Mouse (Mus musculus) midbrain, embryonic 12.5 days (tissue): ENCODE measurements around the gene Thada. TPM values are rescaled to one million over a fixed set of nuclear protein-coding genes. Genes with fewer than 3 reads are reported as not detected.

Experiments
- ATAC-seq: fragments of 200-750 bp; cut with Nextera tagmentation; 2 replicates; pipeline ENCODE4 v1.8.0; 2017; ENCODE audit warnings: low read depth, moderate TSS enrichment, moderate library complexity; ENCODE audit not compliant: low FRiP score
- H3K27ac ChIP-seq: fragments of 300-500 bp; sonication (generic); replicated peaks from 2 replicates; pipeline ENCODE4 v1.5.1; 2016; ENCODE audit warnings: mild to moderate bottlenecking
- H3K27me3 ChIP-seq: fragments of 300-500 bp; sonication (generic); 2 replicates; pipeline ENCODE4 v1.6.1; 2016; ENCODE audit warnings: mild to moderate bottlenecking
- H3K36me3 ChIP-seq: fragments of 300-500 bp; sonication (generic); 2 replicates; pipeline ENCODE4 v1.6.1; 2016
- H3K4me1 ChIP-seq: fragments of 300-500 bp; sonication (generic); 2 replicates; pipeline ENCODE4 v1.6.1; 2016
- H3K4me2 ChIP-seq: fragments of 300-500 bp; sonication (generic); replicated peaks from 2 replicates; pipeline ENCODE4 v1.6.1; 2016; ENCODE audit warnings: mild to moderate bottlenecking, moderate library complexity
- H3K4me3 ChIP-seq: fragments of 300-500 bp; sonication (generic); 2 replicates; pipeline ENCODE4 v1.5.1; 2016; ENCODE audit warnings: mild to moderate bottlenecking
- H3K9ac ChIP-seq: fragments of 300-500 bp; sonication (generic); replicated peaks from 2 replicates; pipeline ENCODE4 v1.6.1; 2016; ENCODE audit warnings: mild to moderate bottlenecking, moderate library complexity
- H3K9me3 ChIP-seq: fragments of 300-500 bp; sonication (generic); 2 replicates; pipeline ENCODE4 v1.6.1; 2016; ENCODE audit warnings: mild to moderate bottlenecking
- WGBS: fragments of 180-500 bp; shearing (Covaris S2); methylation state at CpG from one replicate; pipeline ENCODE4 v1.1.7; 2016; 5-methylcytosine and 5-hydroxymethylcytosine counted together
- polyA plus RNA-seq: library from polyadenylated mRNA; unstranded; fragments of >200 nt; fragmentation: Nextera tagmentation; extraction: Ambion mirVana; gene quantifications from 2 replicates; pipeline ENCODE4 v1.2.1, GENCODE M21; 2016

Thada gene
- polyA plus RNA-seq, 1 experiment from 2014 or later = 11.8 TPM

- Histone ChIP-seq H3K4me2 (no peak overlapping the region), H3K4me1 (no peaks in the 10 kb centered on the region; the same call in 1 of the 2 replicates), H3K27me3 (no peaks in the 10 kb centered on the region), H3K9me3 (no peaks in the 10 kb centered on the region), H3K9ac (no peak overlapping the region), H3K4me3 (no peak overlapping the region), H3K36me3 (0 out of 2 replicates have a peak, but pooled peaks cover 13% of the 10 kb centered on the region), H3K27ac (no peak overlapping the region)
- ATAC-seq = no peak
- 91% methylated on average over 6 of the region's 6 CpGs for WGBS
Measured at GRCm38 (mm10) chr17:84330506-84330905, 135.5 kb downstream of the Thada start.

GRCm38 (mm10) chr17:84329906-84330470 lies 136.0 kb downstream of the Thada start:
- Histone ChIP-seq H3K9me3 (no peaks in the 10 kb centered on the region), H3K36me3 (0 out of 2 replicates have a peak, but pooled peaks cover 10% of the 10 kb centered on the region), H3K9ac (no peak overlapping the region), H3K4me1 (no peaks in the 10 kb centered on the region; the same call in 1 of the 2 replicates), H3K4me2 (no peak overlapping the region), H3K4me3 (no peak overlapping the region), H3K27ac (no peak overlapping the region), H3K27me3 (no peaks in the 10 kb centered on the region)
- no peak for ATAC-seq
- WGBS = 85% methylated on average over 4 of the region's 4 CpGs

GRCm38 (mm10) chr17:84328526-84328925 lies 137.5 kb downstream of the Thada start:
- H3K27ac ChIP-seq = no peak overlapping the region
- no peak overlapping the region for H3K9ac ChIP-seq
- no peak overlapping the region for H3K4me3 ChIP-seq
- 0 out of 2 replicates have a peak, but pooled peaks cover 4% of the 10 kb centered on the region for H3K36me3 ChIP-seq
- 83% methylated on average over 2 of the region's 2 CpGs for WGBS
- no peaks in the 10 kb centered on the region; the same call in 1 of the 2 replicates for H3K4me1 ChIP-seq
- H3K9me3 ChIP-seq = no peaks in the 10 kb centered on the region
- H3K4me2 ChIP-seq = no peak overlapping the region
- no peak for ATAC-seq
- no peaks in the 10 kb centered on the region for H3K27me3 ChIP-seq

GRCm38 (mm10) chr17:84327051-84327925 lies 138.7 kb downstream of the Thada start:
- ATAC-seq = no peak
- H3K9ac ChIP-seq = no peak overlapping the region
- H3K27ac ChIP-seq = no peak overlapping the region
- no peak overlapping the region for H3K4me2 ChIP-seq
- no peaks in the 10 kb centered on the region; the same call in 1 of the 2 replicates for H3K4me1 ChIP-seq
- WGBS = 87% methylated on average over 12 of the region's 12 CpGs
- H3K9me3 ChIP-seq = no peaks in the 10 kb centered on the region
- H3K27me3 ChIP-seq = no peaks in the 10 kb centered on the region
- H3K4me3 ChIP-seq = no peak overlapping the region
- H3K36me3 ChIP-seq = no peaks in the 10 kb centered on the region

- 88% methylated on average over 4 of the region's 4 CpGs for WGBS
Measured at GRCm38 (mm10) chr17:84322176-84322575, 143.8 kb downstream of the Thada start.

DNA sequence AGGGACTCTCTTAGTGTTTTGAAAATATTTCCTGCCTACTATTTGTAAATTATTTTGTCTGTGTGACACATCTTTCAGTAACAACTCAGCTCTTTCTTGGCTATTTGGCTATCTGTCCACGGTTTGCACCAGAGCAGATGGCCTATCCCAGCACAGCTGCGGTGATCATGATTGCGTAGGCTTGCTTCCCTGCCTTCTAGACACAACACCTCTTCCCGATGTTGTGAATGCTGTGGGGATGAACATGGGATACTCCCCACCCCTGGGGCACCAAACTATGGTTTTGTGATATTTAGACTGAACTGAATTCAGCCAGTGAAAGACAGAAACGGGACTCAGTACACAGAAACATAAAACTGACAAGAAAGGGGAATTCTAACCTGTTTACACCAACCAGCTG lies 144.7 kb downstream of the Thada start:
- WGBS = 91% methylated on average over 5 of the region's 5 CpGs
- H3K4me3 ChIP-seq = no peak overlapping the region
- H3K27ac ChIP-seq = no peak overlapping the region
- no peaks in the 10 kb centered on the region; the same call in 1 of the 2 replicates for H3K27me3 ChIP-seq
- peaks cover 6% of the 10 kb centered on the region; the same call in 1 of the 2 replicates for H3K4me1 ChIP-seq
- no peaks in the 10 kb centered on the region for H3K9me3 ChIP-seq
- no peak overlapping the region for H3K9ac ChIP-seq
- ATAC-seq = no peak
- H3K4me2 ChIP-seq = no peak overlapping the region
- H3K36me3 ChIP-seq = no peaks in the 10 kb centered on the region

More at GRCm38 (mm10) chr17:84322176-84322575, 143.8 kb downstream of the Thada start:
- Histone ChIP-seq H3K4me1 (peaks cover 6% of the 10 kb centered on the region; the same call in 1 of the 2 replicates), H3K4me2 (no peak overlapping the region), H3K9me3 (no peaks in the 10 kb centered on the region), H3K27ac (no peak overlapping the region), H3K36me3 (no peaks in the 10 kb centered on the region), H3K9ac (no peak overlapping the region), H3K27me3 (no peaks in the 10 kb centered on the region; the same call in 1 of the 2 replicates), H3K4me3 (no peak overlapping the region)
- ATAC-seq = no peak

- Histone ChIP-seq H3K9ac (no peak overlapping the region), H3K27ac (no peak overlapping the region), H3K36me3 (no peaks in the 10 kb centered on the region), H3K4me3 (no peak overlapping the region), H3K4me2 (no peak overlapping the region), H3K9me3 (no peaks in the 10 kb centered on the region), H3K27me3 (no peaks in the 10 kb centered on the region; the same call in 1 of the 2 replicates), H3K4me1 (peaks cover 6% of the 10 kb centered on the region; the same call in 1 of the 2 replicates)
- 92% methylated on average over 1 of the region's 1 CpGs for WGBS
- ATAC-seq = no peak
Measured at GRCm38 (mm10) chr17:84320576-84320975, 145.4 kb downstream of the Thada start.

GRCm38 (mm10) chr17:84314341-84314740 lies 151.7 kb downstream of the Thada start:
- WGBS = 95% methylated on average over 7 of the region's 7 CpGs
- peaks cover 6% of the 10 kb centered on the region; the same call in 1 of the 2 replicates for H3K4me1 ChIP-seq
- H3K27me3 ChIP-seq = no peaks in the 10 kb centered on the region
- no peaks in the 10 kb centered on the region for H3K9me3 ChIP-seq
- no peak for ATAC-seq
- H3K9ac ChIP-seq = no peak overlapping the region
- H3K4me2 ChIP-seq = no peak overlapping the region
- H3K36me3 ChIP-seq = peaks cover 4% of the 10 kb centered on the region
- no peak overlapping the region for H3K4me3 ChIP-seq
- H3K27ac ChIP-seq = no peak overlapping the region

DNA sequence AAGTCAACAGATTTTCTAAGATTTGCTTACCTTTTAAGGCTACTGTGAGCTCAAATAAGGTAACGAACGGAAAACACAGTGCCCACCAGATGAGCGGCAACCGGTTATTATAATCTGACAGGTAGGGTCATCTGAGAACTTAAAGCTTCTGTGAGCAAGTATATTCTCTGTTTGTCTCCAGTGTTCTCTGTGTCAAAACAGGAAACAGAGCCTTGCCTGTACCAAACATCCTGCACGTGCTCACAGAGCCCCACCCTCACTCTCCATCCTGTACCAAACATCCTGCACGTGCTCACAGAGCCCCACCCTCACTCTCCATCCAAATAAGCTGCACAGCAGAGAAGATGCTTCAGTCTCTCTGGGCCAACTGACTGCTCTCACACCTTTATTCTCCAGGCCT lies 152.5 kb downstream of the Thada start:
- WGBS = 91% methylated on average over 6 of the region's 6 CpGs
- H3K9me3 ChIP-seq = no peaks in the 10 kb centered on the region
- no peaks in the 10 kb centered on the region for H3K27me3 ChIP-seq
- peaks cover 4% of the 10 kb centered on the region; the same call in 1 of the 2 replicates for H3K4me1 ChIP-seq
- H3K36me3 ChIP-seq = peaks cover 11% of the 10 kb centered on the region
- H3K9ac ChIP-seq = no peak overlapping the region
- ATAC-seq = no peak
- H3K27ac ChIP-seq = no peak overlapping the region
- H3K4me3 ChIP-seq = no peak overlapping the region
- no peak overlapping the region for H3K4me2 ChIP-seq

- no peak for ATAC-seq
- H3K27me3 ChIP-seq = no peaks in the 10 kb centered on the region
- H3K4me2 ChIP-seq = no peak overlapping the region
- peaks cover 23% of the 10 kb centered on the region for H3K36me3 ChIP-seq
- WGBS = 85% methylated on average over 1 of the region's 1 CpGs
- H3K4me3 ChIP-seq = no peak overlapping the region
- H3K4me1 ChIP-seq = no peaks in the 10 kb centered on the region; the same call in 1 of the 2 replicates
- no peaks in the 10 kb centered on the region for H3K9me3 ChIP-seq
- no peak overlapping the region for H3K27ac ChIP-seq
- H3K9ac ChIP-seq = no peak overlapping the region
Measured at GRCm38 (mm10) chr17:84306151-84306550, 159.9 kb downstream of the Thada start.

GRCm38 (mm10) chr17:84305074-84305473 lies 160.9 kb downstream of the Thada start:
- WGBS = 88% methylated on average over 5 of the region's 5 CpGs
- H3K27me3 ChIP-seq = no peaks in the 10 kb centered on the region
- no peaks in the 10 kb centered on the region for H3K9me3 ChIP-seq
- H3K4me1 ChIP-seq = no peaks in the 10 kb centered on the region; the same call in 1 of the 2 replicates
- no peak overlapping the region for H3K9ac ChIP-seq
- no peak overlapping the region for H3K4me2 ChIP-seq
- no peak for ATAC-seq
- H3K36me3 ChIP-seq = peaks cover 23% of the 10 kb centered on the region
- H3K4me3 ChIP-seq = no peak overlapping the region
- no peak overlapping the region for H3K27ac ChIP-seq

GRCm38 (mm10) chr17:84304141-84304540 lies 161.9 kb downstream of the Thada start:
- ATAC-seq = no peak
- H3K27ac ChIP-seq = no peak overlapping the region
- H3K4me2 ChIP-seq = no peak overlapping the region
- 88% methylated on average over 5 of the region's 5 CpGs for WGBS
- H3K9me3 ChIP-seq = no peaks in the 10 kb centered on the region
- H3K4me3 ChIP-seq = no peak overlapping the region
- peaks cover 16% of the 10 kb centered on the region for H3K36me3 ChIP-seq
- no peak overlapping the region for H3K9ac ChIP-seq
- no peaks in the 10 kb centered on the region for H3K27me3 ChIP-seq
- no peaks in the 10 kb centered on the region; the same call in 1 of the 2 replicates for H3K4me1 ChIP-seq
